8 mouse cellular contexts compared by ENCODE assay signal in genomic region chr13:44501777-44502321, GRCm38 (mm10).
DNase-seq lines count a peak whose midpoint lies in the region; ATAC-seq lines count a peak whose summit lies in the region.

No protein-coding gene starts in this region.

- no peak for DNase-seq in cerebellum, adult 9-10 months
- DNase-seq in midbrain, embryonic 10.5 days (ENCODE audit: low spot score): no peak
- DNase-seq in midbrain, embryonic 11.5 days (ENCODE audit: low spot score, missing footprints): no peak
- DNase-seq in midbrain, embryonic 14.5 days: peak; percentile 47
- no peak for DNase-seq in c-Kit-positive CD71-positive TER-119-positive erythroid progenitor cells, embryonic 14.5 days (ENCODE audit: low spot score)
- no peak for DNase-seq in ovary, adult 18-20 months (ENCODE audit: low spot score)

- H3K27me3 ChIP-seq in midbrain, embryonic 10.5 days (ENCODE audit: low read depth, poor library complexity, severe bottlenecking): no peaks in the 10 kb centered on the region
- no peaks in the 10 kb centered on the region for H3K27me3 ChIP-seq in midbrain, embryonic 11.5 days (ENCODE audit: control insufficient read depth, insufficient read depth, low read length)
- H3K27me3 ChIP-seq in midbrain, embryonic 14.5 days (ENCODE audit: control insufficient read depth, insufficient read depth, low read length): no peaks in the 10 kb centered on the region

- no peak overlapping the region for H3K4me3 ChIP-seq in midbrain, embryonic 10.5 days
- no peak overlapping the region for H3K4me3 ChIP-seq in midbrain, embryonic 11.5 days (ENCODE audit: low read depth, low read length)
- no peak overlapping the region for H3K4me3 ChIP-seq in midbrain, embryonic 14.5 days (replicated peaks; ENCODE audit: low read depth, low read length)

- WGBS in midbrain, embryonic 10.5 days: 75% methylated on average over 5 of the region's 5 CpGs
- 77% methylated on average over 5 of the region's 5 CpGs for WGBS in midbrain, embryonic 11.5 days
- WGBS in midbrain, embryonic 14.5 days: 65% methylated on average over 5 of the region's 5 CpGs

- H3K9me3 ChIP-seq in midbrain, embryonic 10.5 days (replicated peaks): no peaks in the 10 kb centered on the region
- no peaks in the 10 kb centered on the region for H3K9me3 ChIP-seq in midbrain, embryonic 11.5 days (ENCODE audit: control insufficient read depth, low read length)
- no peaks in the 10 kb centered on the region for H3K9me3 ChIP-seq in midbrain, embryonic 14.5 days (ENCODE audit: control insufficient read depth, low read length)

- H3K4me1 ChIP-seq in midbrain, embryonic 10.5 days: peaks cover 15% of the 10 kb centered on the region
- H3K4me1 ChIP-seq in midbrain, embryonic 11.5 days (ENCODE audit: control insufficient read depth, insufficient read depth, low read length): peaks cover 5% of the 10 kb centered on the region; the same call in 1 of the 2 replicates
- peaks cover 4% of the 10 kb centered on the region; the same call in 1 of the 2 replicates for H3K4me1 ChIP-seq in midbrain, embryonic 14.5 days (ENCODE audit: control insufficient read depth, insufficient read depth, low read length)

- H3K27ac ChIP-seq in midbrain, embryonic 10.5 days (replicated peaks): 0 out of 2 replicates have a peak overlapping the region, but pooled peaks have one; percentile 57
- H3K27ac ChIP-seq in midbrain, embryonic 11.5 days (ENCODE audit: low read depth, low read length): no peak overlapping the region
- H3K27ac ChIP-seq in midbrain, embryonic 14.5 days (replicated peaks; ENCODE audit: low read depth, low read length): no peak overlapping the region

- ATAC-seq in cerebellum, adult (ENCODE audit: insufficient number of reproducible peaks, low FRiP score, low TSS enrichment): peak; percentile 31; the same call in 1 of the 2 replicates
- no peak for ATAC-seq in midbrain, embryonic 11.5 days (ENCODE audit: low FRiP score)
- peak; percentile 48 for ATAC-seq in inflammation-experienced regulatory T-cells, adult 6 months
- no peak for ATAC-seq in midbrain, embryonic 14.5 days (ENCODE audit: low FRiP score, low TSS enrichment)

- H3K9ac ChIP-seq in midbrain, embryonic 11.5 days (ENCODE audit: low read length): no peak overlapping the region
- no peak overlapping the region for H3K9ac ChIP-seq in midbrain, embryonic 14.5 days (replicated peaks; ENCODE audit: low read length)

- no peaks in the 10 kb centered on the region for H3K36me3 ChIP-seq in midbrain, embryonic 10.5 days
- H3K36me3 ChIP-seq in midbrain, embryonic 11.5 days (ENCODE audit: control insufficient read depth, insufficient read depth, low read length): no peaks in the 10 kb centered on the region
- H3K36me3 ChIP-seq in midbrain, embryonic 14.5 days (ENCODE audit: control insufficient read depth, insufficient read depth, low read length): no peaks in the 10 kb centered on the region

- no peak overlapping the region for H3K4me2 ChIP-seq in midbrain, embryonic 11.5 days
- no peak overlapping the region for H3K4me2 ChIP-seq in midbrain, embryonic 14.5 days (ENCODE audit: low read length)

Comparison
In these comparisons a context has a peak if more than half of its experiments do, and no peak if none do; other contexts are left out.
1. ATAC-seq: peak in cerebellum, adult (single experiment) and inflammation-experienced regulatory T-cells, adult 6 months (single experiment); none in midbrain, embryonic 11.5 days (single experiment) and midbrain, embryonic 14.5 days (single experiment).